Mouse (Mus musculus) limb, embryonic 14.5 days (tissue): ENCODE measurements around the gene Nmur1. TPM values are rescaled to one million over a fixed set of nuclear protein-coding genes. Genes with fewer than 3 reads are reported as not detected.

Experiments used
- ATAC-seq: fragments of 200-750 bp; cut with Nextera tagmentation; 2 replicates; pipeline ENCODE4 v1.8.0; 2017; ENCODE audit warnings: low read depth, moderate number of reproducible peaks, moderate TSS enrichment; ENCODE audit not compliant: low FRiP score
- DNase-seq: peaks from one replicate; pipeline ENCODE4 v3.0.0-alpha.2; 2015; ENCODE audit warnings: low spot score
- H3K27ac ChIP-seq: fragments of 300-500 bp; sonication (generic); replicated peaks from 2 replicates; pipeline ENCODE4 v1.5.1; 2014; ENCODE audit warnings: low read depth, mild to moderate bottlenecking, low read length, moderate library complexity, mixed read lengths
- H3K27me3 ChIP-seq: fragments of 300-500 bp; sonication (generic); 2 replicates; pipeline ENCODE4 v1.6.1; 2014; ENCODE audit warnings: low read length, mixed read lengths; ENCODE audit not compliant: control insufficient read depth, insufficient read depth
- H3K36me3 ChIP-seq: fragments of 300-500 bp; sonication (generic); 2 replicates; pipeline ENCODE4 v1.6.1; 2014; ENCODE audit warnings: mild to moderate bottlenecking, low read length, moderate library complexity, mixed read lengths; ENCODE audit not compliant: control insufficient read depth, insufficient read depth
- H3K4me1 ChIP-seq: fragments of 300-500 bp; sonication (generic); 2 replicates; pipeline ENCODE4 v1.6.1; 2014; ENCODE audit warnings: antibody characterized with exemption, low read length, mixed read lengths; ENCODE audit not compliant: control insufficient read depth, insufficient read depth
- H3K4me2 ChIP-seq: fragments of 300-500 bp; sonication (generic); replicated peaks from 2 replicates; pipeline ENCODE4 v1.6.1; 2014; ENCODE audit warnings: low read depth, mild to moderate bottlenecking, low read length, moderate library complexity; ENCODE audit not compliant: severe bottlenecking
- H3K4me3 ChIP-seq: fragments of 300-500 bp; sonication (generic); replicated peaks from 2 replicates; pipeline ENCODE4 v1.5.1; 2014; ENCODE audit warnings: low read length
- H3K9ac ChIP-seq: fragments of 300-500 bp; sonication (generic); 2 replicates; pipeline ENCODE4 v1.6.1; 2014; ENCODE audit warnings: mild to moderate bottlenecking, low read depth, low read length, moderate library complexity; ENCODE audit not compliant: severe bottlenecking
- H3K9me3 ChIP-seq: fragments of 300-500 bp; sonication (generic); 2 replicates; pipeline ENCODE4 v1.6.1; 2016; ENCODE audit warnings: low read length; ENCODE audit not compliant: control insufficient read depth
- POLR2A ChIP-seq: fragments of 200-500 bp; IDR thresholded peaks from 2 replicates; pipeline ENCODE4 v1.8.0; 2012; ENCODE audit warnings: inconsistent platforms, mild to moderate bottlenecking, moderate library complexity, borderline replicate concordance; ENCODE audit not compliant: insufficient read depth, insufficient read length; ENCODE audit errors: extremely low read depth
- WGBS: fragments of 180-500 bp; shearing (Covaris S2); extraction: QIAGEN DNeasy Blood & Tissue Kit; methylation state at CpG from one replicate; pipeline ENCODE4 v1.1.7; 2014; 5-methylcytosine and 5-hydroxymethylcytosine counted together
- polyA plus RNA-seq, 2 experiments: library from polyadenylated mRNA; depleted of rRNA in 1 of 2; stranded (reverse) in 1 of 2; unstranded in 1 of 2; fragments of >200 nt; fragmentation: Nextera tagmentation in 1 of 2; extraction: Ambion mirVana in 1 of 2; gene quantifications; 2 replicates each; pipeline versions ENCODE4 v1.2.1 to v1.2.3; 2012 to 2014

Nmur1 gene
- polyA plus RNA-seq, 2 experiments = not detected

DNA sequence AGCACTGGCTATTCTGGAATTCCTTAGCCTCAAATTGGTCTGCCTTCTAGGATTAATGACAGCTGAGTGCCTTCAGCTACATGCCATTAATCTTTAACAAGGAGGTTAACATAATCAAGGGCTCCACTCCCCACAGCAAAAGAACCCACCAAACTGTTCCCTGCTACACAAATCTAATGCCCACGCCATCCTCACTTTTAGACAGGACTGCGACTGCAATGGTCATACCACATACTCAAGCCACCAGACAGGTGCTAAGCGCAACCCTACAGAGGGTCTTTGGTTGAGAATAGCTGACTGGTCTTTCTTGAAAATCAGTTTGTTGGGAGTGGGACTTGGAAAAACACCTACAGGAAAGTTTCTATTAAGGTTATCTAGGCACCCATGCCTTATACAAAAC is 76.8 kb downstream of the Nmur1 start:
- no peaks in the 10 kb centered on the region for H3K9me3 ChIP-seq
- TF ChIP-seq POLR2A = no peak
- H3K36me3 ChIP-seq = peaks cover 77% of the 10 kb centered on the region
- no peak overlapping the region for H3K27ac ChIP-seq
- 93% methylated on average over 3 of the region's 3 CpGs for WGBS
- H3K4me2 ChIP-seq = no peak overlapping the region
- no peaks in the 10 kb centered on the region for H3K27me3 ChIP-seq
- no peak for DNase-seq
- no peak overlapping the region for H3K4me3 ChIP-seq
- no peak overlapping the region for H3K9ac ChIP-seq
- H3K4me1 ChIP-seq = no peaks in the 10 kb centered on the region
- no peak for ATAC-seq

DNA sequence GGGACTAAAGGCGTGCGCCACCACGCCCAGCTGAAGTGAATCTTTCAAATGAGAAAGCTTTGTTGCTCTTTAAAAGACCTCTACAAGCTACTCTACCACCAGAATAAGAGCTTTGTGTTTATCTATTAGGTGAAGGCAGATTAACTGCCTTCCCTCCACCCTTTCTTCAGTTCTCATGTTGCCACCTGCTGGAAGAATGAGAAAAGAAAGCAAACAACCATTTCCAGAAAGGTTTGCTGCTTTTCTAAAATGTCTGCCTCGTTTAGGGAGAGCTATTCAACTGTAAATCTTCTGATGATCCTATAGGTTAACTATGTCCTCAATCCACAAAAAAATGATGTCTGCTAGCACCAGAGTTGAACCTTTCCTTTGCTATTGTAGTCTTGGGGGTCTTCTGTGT is 77.2 kb downstream of the Nmur1 start:
- no peak overlapping the region for H3K27ac ChIP-seq
- H3K4me2 ChIP-seq = no peak overlapping the region
- ATAC-seq (no peak), DNase-seq (no peak)
- H3K27me3 ChIP-seq = no peaks in the 10 kb centered on the region
- H3K4me1 ChIP-seq = no peaks in the 10 kb centered on the region
- peaks cover 73% of the 10 kb centered on the region for H3K36me3 ChIP-seq
- WGBS = 83% methylated on average over 4 of the region's 4 CpGs
- H3K9me3 ChIP-seq = no peaks in the 10 kb centered on the region
- TF ChIP-seq POLR2A = no peak
- H3K4me3 ChIP-seq = no peak overlapping the region
- no peak overlapping the region for H3K9ac ChIP-seq

DNA sequence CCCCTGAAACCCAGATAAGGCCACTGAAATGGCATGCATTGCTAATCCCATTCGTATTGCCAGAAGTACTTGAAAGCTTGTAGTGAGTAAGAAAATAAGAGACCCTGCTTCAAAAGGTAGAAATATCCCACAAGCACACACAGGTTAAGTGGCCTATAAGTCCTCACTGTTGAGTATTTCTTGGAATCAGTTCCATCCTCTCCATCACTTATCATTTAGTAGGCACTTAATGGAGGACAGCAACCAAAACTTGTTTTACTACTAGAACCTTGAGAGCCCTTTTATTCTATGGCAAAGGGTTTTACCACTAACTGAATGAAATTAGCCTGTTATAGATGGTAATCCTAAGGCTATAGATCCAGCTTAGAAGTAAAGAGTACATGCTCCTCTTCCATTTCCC is 77.9 kb downstream of the Nmur1 start:
- H3K9me3 ChIP-seq = no peaks in the 10 kb centered on the region
- no peak overlapping the region for H3K4me3 ChIP-seq
- H3K27ac ChIP-seq = no peak overlapping the region
- ATAC-seq = no peak
- no peaks in the 10 kb centered on the region for H3K27me3 ChIP-seq
- no peak overlapping the region for H3K9ac ChIP-seq
- 71% methylated on average over 1 of the region's 1 CpGs for WGBS
- no peak for TF ChIP-seq POLR2A
- H3K4me2 ChIP-seq = no peak overlapping the region
- no peak for DNase-seq
- H3K36me3 ChIP-seq = peaks cover 66% of the 10 kb centered on the region
- no peaks in the 10 kb centered on the region for H3K4me1 ChIP-seq

DNA sequence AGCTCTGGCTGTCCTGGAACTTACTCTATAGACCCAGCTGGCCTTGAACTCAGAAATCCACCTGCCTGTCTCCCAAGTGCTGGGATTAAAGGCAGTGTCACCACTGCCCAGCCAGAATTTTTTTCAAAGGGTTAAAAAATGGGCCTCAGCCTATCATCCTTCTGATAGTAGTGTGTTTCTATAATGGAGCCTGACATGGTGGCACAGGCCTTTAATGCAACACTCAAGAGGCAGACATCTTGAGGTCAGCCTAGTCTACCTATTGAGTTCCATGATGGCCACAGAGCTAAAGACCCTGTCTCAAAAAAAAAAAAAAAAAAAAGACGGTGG is 78.3 kb downstream of the Nmur1 start:
- H3K9me3 ChIP-seq = no peaks in the 10 kb centered on the region
- ATAC-seq (no peak), DNase-seq (no peak)
- TF ChIP-seq POLR2A = no peak
- H3K36me3 ChIP-seq = peaks cover 63% of the 10 kb centered on the region
- H3K4me3 ChIP-seq = no peak overlapping the region
- no peaks in the 10 kb centered on the region for H3K4me1 ChIP-seq
- H3K9ac ChIP-seq = no peak overlapping the region
- H3K27ac ChIP-seq = no peak overlapping the region
- no peak overlapping the region for H3K4me2 ChIP-seq
- H3K27me3 ChIP-seq = no peaks in the 10 kb centered on the region
- WGBS = 57% methylated on average over 1 of the region's 1 CpGs

DNA sequence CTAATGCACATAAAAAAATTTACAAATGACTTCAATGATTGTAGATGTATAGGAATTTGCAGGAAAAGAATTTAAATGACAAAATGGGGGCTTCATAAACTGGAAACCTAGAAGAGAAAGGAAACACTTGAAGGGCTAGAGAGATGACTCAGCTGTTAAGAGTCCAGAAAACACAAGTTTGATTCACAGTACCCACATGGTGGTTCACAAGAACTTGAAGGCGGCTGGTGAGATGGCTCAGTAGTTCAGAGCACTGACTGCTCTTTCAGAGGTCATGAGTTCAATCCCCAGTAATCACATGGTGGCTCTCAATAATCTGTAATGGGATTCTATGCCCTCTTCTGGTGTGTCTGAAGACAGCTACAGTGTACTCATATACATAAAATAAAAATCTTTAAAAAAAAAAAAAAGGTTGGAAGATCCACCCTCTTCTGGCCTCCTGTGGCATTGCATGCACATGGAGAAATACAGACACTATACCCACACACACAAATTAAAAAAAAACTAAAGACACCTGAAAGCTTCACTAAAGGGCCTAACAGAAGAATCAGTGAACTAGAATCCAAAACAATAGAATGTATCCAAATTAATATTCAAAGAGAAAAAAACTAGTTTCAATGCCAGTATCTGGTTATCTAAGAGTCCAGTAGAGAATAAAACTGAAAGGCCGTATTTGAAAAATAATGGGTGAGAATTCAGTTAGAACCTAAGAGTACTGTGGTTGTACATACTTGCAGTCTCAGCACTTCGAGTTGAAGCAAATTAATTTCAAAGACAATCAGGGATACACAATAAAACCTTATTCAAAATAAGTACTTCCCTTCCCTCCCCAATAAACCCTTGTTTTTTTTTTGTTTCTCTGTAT is 78.9 kb downstream of the Nmur1 start:
- TF ChIP-seq POLR2A = no peak
- DNase-seq (no peak), ATAC-seq (peak; percentile 11; the same call in 1 of the 2 replicates)
- H3K4me2 ChIP-seq = no peak overlapping the region
- H3K9ac ChIP-seq = no peak overlapping the region
- no peaks in the 10 kb centered on the region for H3K27me3 ChIP-seq
- H3K4me3 ChIP-seq = no peak overlapping the region
- H3K4me1 ChIP-seq = no peaks in the 10 kb centered on the region
- WGBS = 88% methylated on average over 3 of the region's 3 CpGs
- H3K27ac ChIP-seq = no peak overlapping the region
- peaks cover 57% of the 10 kb centered on the region for H3K36me3 ChIP-seq
- no peaks in the 10 kb centered on the region for H3K9me3 ChIP-seq
